Mouse (Mus musculus): Measurements from ENCODE around the gene Gm17428. TPM values are rescaled to one million over a fixed set of nuclear protein-coding genes. Genes with fewer than 3 reads are reported as not detected.
A peak's percentile ranks its signal among the peaks of the same experiment; 100 is the strongest.
"Not testable (repeated sequence)": the region's sequence is repeated elsewhere in the genome, so short reads cannot be mapped to it uniquely, and the experiment has no call there.

Gm17428 gene
- polyA plus RNA-seq, 1 experiment from 2014 or later, result not detected

GRCm38 (mm10) chr14:54974068-54974791 is 2.5 kb upstream of the Gm17428 start:
- no peaks in the 10 kb centered on the region for H3K9me3 ChIP-seq
- no peaks in the 10 kb centered on the region for H3K36me3 ChIP-seq (replicated peaks)
- 0 out of 2 replicates have a peak overlapping the region, but pooled peaks have one; percentile 25 for H3K27ac ChIP-seq
- H3K4me3 ChIP-seq, result no peak overlapping the region
- H3K4me1 ChIP-seq, result peaks cover 21% of the 10 kb centered on the region
- peaks cover 12% of the 10 kb centered on the region; the same call in 1 of the 2 replicates for H3K27me3 ChIP-seq (ENCODE audit: poor library complexity, severe bottlenecking)
- no peak for DNase-seq (ENCODE audit: extremely low spot score, low spot score)
- 79% methylated on average over 6 of the region's 6 CpGs for WGBS

GRCm38 (mm10) chr14:54978664-54979063 is 1.9 kb downstream of the Gm17428 start:
- WGBS, result 87% methylated on average over 8 of the region's 8 CpGs
- DNase-seq (ENCODE audit: extremely low spot score, low spot score), result no peak

GRCm38 (mm10) chr14:54981934-54982333 is 5.2 kb downstream of the Gm17428 start:
- 94% methylated on average over 7 of the region's 7 CpGs for WGBS
- Histone ChIP-seq H3K27ac (no peak overlapping the region), H3K27me3 (ENCODE audit: poor library complexity, severe bottlenecking) (no peaks in the 10 kb centered on the region), H3K36me3 (replicated peaks) (no peaks in the 10 kb centered on the region), H3K4me1 (no peaks in the 10 kb centered on the region), H3K4me3 (no peak overlapping the region), H3K9me3 (no peaks in the 10 kb centered on the region)
- no peak for DNase-seq (ENCODE audit: extremely low spot score, low spot score)

More at GRCm38 (mm10) chr14:54978664-54979063, 1.9 kb downstream of the Gm17428 start:
- no peak overlapping the region for H3K4me3 ChIP-seq
- H3K4me1 ChIP-seq, result peaks cover 16% of the 10 kb centered on the region
- no peaks in the 10 kb centered on the region for H3K9me3 ChIP-seq
- H3K27me3 ChIP-seq (ENCODE audit: poor library complexity, severe bottlenecking), result peaks cover 12% of the 10 kb centered on the region; the same call in 1 of the 2 replicates
- H3K27ac ChIP-seq, result no peak overlapping the region
- H3K36me3 ChIP-seq (replicated peaks), result no peaks in the 10 kb centered on the region

GRCm38 (mm10) chr14:54988350-54988874 is 11.7 kb downstream of the Gm17428 start:
- H3K9me3 ChIP-seq; H3K27me3 ChIP-seq (ENCODE audit: poor library complexity, severe bottlenecking); H3K4me1 ChIP-seq; DNase-seq (ENCODE audit: extremely low spot score, low spot score); H3K27ac ChIP-seq; H3K36me3 ChIP-seq (replicated peaks); H3K4me3 ChIP-seq: not testable (repeated sequence)
- 90% methylated on average over 9 of the region's 9 CpGs for WGBS

GRCm38 (mm10) chr14:54988882-54989281 is 12.1 kb downstream of the Gm17428 start:
- no peak for DNase-seq (ENCODE audit: extremely low spot score, low spot score)
- Histone ChIP-seq H3K4me1 (peaks cover 8% of the 10 kb centered on the region), H3K36me3 (replicated peaks) (no peaks in the 10 kb centered on the region), H3K27me3 (ENCODE audit: poor library complexity, severe bottlenecking) (peaks cover 14% of the 10 kb centered on the region; the same call in 1 of the 2 replicates), H3K9me3 (no peaks in the 10 kb centered on the region), H3K4me3 (no peak overlapping the region), H3K27ac (no peak overlapping the region)
- 93% methylated on average over 13 of the region's 13 CpGs for WGBS

- H3K27me3 ChIP-seq (ENCODE audit: poor library complexity, severe bottlenecking), result peaks cover 14% of the 10 kb centered on the region; the same call in 1 of the 2 replicates
- WGBS, result 92% methylated on average over 8 of the region's 8 CpGs
- DNase-seq (ENCODE audit: extremely low spot score, low spot score), result no peak
- H3K9me3 ChIP-seq, result no peaks in the 10 kb centered on the region
- peaks cover 19% of the 10 kb centered on the region for H3K4me1 ChIP-seq
- H3K36me3 ChIP-seq (replicated peaks), result no peaks in the 10 kb centered on the region
- no peak overlapping the region for H3K27ac ChIP-seq
- no peak overlapping the region for H3K4me3 ChIP-seq
Measured at GRCm38 (mm10) chr14:54989886-54990441, 13.2 kb downstream of the Gm17428 start.

- 92% methylated on average over 10 of the region's 10 CpGs for WGBS
- H3K4me3 ChIP-seq, result no peak overlapping the region
- no peak for DNase-seq (ENCODE audit: extremely low spot score, low spot score)
Measured at GRCm38 (mm10) chr14:54992196-54992595, 15.5 kb downstream of the Gm17428 start.

GRCm38 (mm10) chr14:54993636-54994035 is 16.9 kb downstream of the Gm17428 start:
- no peak for DNase-seq (ENCODE audit: extremely low spot score, low spot score)
- peak overlapping the region; percentile 90 for H3K27ac ChIP-seq
- peaks cover 47% of the 10 kb centered on the region for H3K4me1 ChIP-seq
- H3K4me3 ChIP-seq, result no peak overlapping the region
- H3K9me3 ChIP-seq, result no peaks in the 10 kb centered on the region
- no peaks in the 10 kb centered on the region for H3K36me3 ChIP-seq (replicated peaks)
- H3K27me3 ChIP-seq (ENCODE audit: poor library complexity, severe bottlenecking), result peaks cover 14% of the 10 kb centered on the region; the same call in 1 of the 2 replicates
- WGBS, result 62% methylated on average over 10 of the region's 10 CpGs

More at GRCm38 (mm10) chr14:54992196-54992595, 15.5 kb downstream of the Gm17428 start:
- Histone ChIP-seq H3K4me1 (peaks cover 41% of the 10 kb centered on the region), H3K27me3 (ENCODE audit: poor library complexity, severe bottlenecking) (peaks cover 14% of the 10 kb centered on the region; the same call in 1 of the 2 replicates), H3K9me3 (no peaks in the 10 kb centered on the region), H3K36me3 (replicated peaks) (no peaks in the 10 kb centered on the region), H3K27ac (0 out of 2 replicates have a peak overlapping the region, but pooled peaks have one; percentile 8)

- Histone ChIP-seq H3K27me3 (ENCODE audit: poor library complexity, severe bottlenecking) (peaks cover 14% of the 10 kb centered on the region; the same call in 1 of the 2 replicates), H3K4me1 (peaks cover 47% of the 10 kb centered on the region), H3K36me3 (replicated peaks) (no peaks in the 10 kb centered on the region), H3K27ac (peak within 1 kb of the TSS; percentile 90), H3K9me3 (no peaks in the 10 kb centered on the region), H3K4me3 (peak within 1 kb of the TSS; percentile 25)
- 51% methylated on average over 11 of the region's 11 CpGs for WGBS
- no peak for DNase-seq (ENCODE audit: extremely low spot score, low spot score)
Measured at GRCm38 (mm10) chr14:54994136-54994868, 17.6 kb downstream of the Gm17428 start, which contains the start of gene Myh7. Myh7 (minus strand) TSS chr14:54994626.

GRCm38 (mm10) chr14:54994869-54995186 is 18.1 kb downstream of the Gm17428 start:
- Histone ChIP-seq H3K27me3 (ENCODE audit: poor library complexity, severe bottlenecking) (peaks cover 14% of the 10 kb centered on the region; the same call in 1 of the 2 replicates), H3K36me3 (replicated peaks) (no peaks in the 10 kb centered on the region), H3K9me3 (no peaks in the 10 kb centered on the region), H3K4me1 (peaks cover 47% of the 10 kb centered on the region), H3K4me3 (no peak overlapping the region), H3K27ac (peak overlapping the region; percentile 90)
- no peak for DNase-seq (ENCODE audit: extremely low spot score, low spot score)

GRCm38 (mm10) chr14:54995457-54996138 is 18.9 kb downstream of the Gm17428 start:
- DNase-seq (ENCODE audit: extremely low spot score, low spot score), result peak; percentile 69
- peak overlapping the region; percentile 90 for H3K27ac ChIP-seq
- H3K9me3 ChIP-seq, result no peaks in the 10 kb centered on the region
- H3K27me3 ChIP-seq (ENCODE audit: poor library complexity, severe bottlenecking), result peaks cover 14% of the 10 kb centered on the region; the same call in 1 of the 2 replicates
- peak overlapping the region; percentile 25 for H3K4me3 ChIP-seq
- H3K36me3 ChIP-seq (replicated peaks), result no peaks in the 10 kb centered on the region
- H3K4me1 ChIP-seq, result peaks cover 47% of the 10 kb centered on the region
- 22% methylated on average over 14 of the region's 14 CpGs for WGBS

- Histone ChIP-seq H3K27me3 (ENCODE audit: poor library complexity, severe bottlenecking) (peaks cover 14% of the 10 kb centered on the region; the same call in 1 of the 2 replicates), H3K4me1 (peaks cover 47% of the 10 kb centered on the region), H3K36me3 (replicated peaks) (no peaks in the 10 kb centered on the region), H3K4me3 (no peak overlapping the region), H3K27ac (peak overlapping the region; percentile 90), H3K9me3 (no peaks in the 10 kb centered on the region)
- no peak for DNase-seq (ENCODE audit: extremely low spot score, low spot score)
- 50% methylated on average over 9 of the region's 9 CpGs for WGBS
Measured at GRCm38 (mm10) chr14:54996793-54997192, 20.1 kb downstream of the Gm17428 start.

Measured in forebrain, embryonic 10.5 days (tissue).